Mouse (Mus musculus) thymus, postnatal 36 days (tissue): Measurements from ENCODE around the gene Cracr2b.

Experiments used
- DNase-seq, 2 experiments: peaks; one replicate each; pipeline ENCODE4 v3.0.0; 2022; ENCODE audit warnings: mixed read lengths in 2 of 2

Cracr2b gene

DNA sequence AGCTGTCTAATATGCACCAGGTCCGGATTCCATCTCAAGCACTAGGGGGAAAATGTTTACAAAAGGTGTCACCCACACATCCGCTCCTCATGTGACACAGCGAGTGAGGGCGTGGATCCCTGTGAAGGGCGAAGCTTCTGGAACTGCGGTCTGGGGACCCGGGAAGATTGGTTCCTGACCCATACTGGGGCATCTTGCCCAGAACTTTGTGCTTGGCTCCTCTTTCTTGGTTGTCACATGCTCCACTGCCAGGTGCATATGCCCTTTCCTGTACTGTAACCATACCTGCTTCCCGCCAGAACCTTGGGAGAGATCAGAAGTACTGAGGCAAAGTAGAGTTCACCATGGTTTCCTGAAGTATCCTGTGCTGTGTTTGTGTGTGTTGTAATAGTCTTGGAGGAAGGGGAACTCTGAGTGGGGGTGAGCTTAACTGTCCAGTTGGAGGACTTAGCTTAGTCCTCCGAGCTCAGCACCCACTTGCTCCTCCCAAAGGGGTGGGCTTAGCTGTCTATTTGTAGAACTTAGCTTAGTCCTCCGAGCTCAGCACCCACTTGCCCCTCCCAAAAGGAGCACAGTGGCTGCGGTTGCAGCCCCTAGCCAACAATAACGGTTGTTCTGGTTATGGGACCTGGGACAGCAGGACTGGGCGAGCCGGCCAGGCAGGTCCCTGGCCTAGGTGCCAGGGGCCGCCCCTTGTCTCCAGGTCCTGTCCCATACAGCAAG, at the start of gene Cracr2b:
TSS of gene Cracr2b (plus strand) at position 704 of the 723 bp plus-strand sequence.
- no peak for DNase-seq

DNA sequence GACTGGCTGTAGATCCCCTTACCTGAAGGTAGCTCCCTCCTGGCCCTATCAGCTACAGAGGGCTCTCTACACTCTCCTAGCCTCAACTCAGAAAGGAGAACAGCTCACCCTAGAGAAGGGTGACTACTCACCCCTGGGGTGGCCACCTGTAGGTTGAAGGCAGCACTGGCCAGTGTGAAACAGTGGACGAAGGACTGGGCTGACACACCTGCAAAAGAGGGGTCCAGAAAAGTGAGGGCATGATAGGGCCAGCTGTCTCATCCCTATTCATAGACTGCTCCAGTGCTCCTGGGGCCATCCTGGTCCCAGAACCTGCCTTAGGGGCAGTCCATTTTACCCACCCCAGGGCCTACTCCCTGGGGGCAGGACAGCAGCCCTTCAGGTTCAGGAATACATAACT, 49.2 kb upstream of the Cracr2b start:
- peak in 1 of 2 experiments; percentile 8 for DNase-seq

DNA sequence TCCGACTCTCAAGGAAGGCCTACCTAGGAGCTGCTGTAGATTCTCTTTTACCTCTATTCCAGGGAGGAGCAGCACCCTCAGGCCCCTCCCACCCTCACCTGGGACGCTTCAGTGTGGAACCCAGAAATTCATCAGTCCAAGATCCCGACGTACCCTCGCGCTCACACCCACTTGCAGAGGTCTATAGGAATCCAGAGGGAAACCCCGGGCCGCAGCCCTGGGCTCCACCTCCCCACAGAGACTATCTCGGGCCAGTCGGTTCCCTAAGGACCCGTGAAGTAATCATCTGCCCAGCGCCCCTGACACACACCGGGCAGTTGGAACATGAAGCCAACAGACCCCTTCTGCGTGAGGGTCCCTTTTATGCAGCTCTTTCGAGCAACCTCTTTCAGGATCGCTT, 47.6 kb upstream of the Cracr2b start:
- peak; percentile 16 to 37 for DNase-seq

DNA sequence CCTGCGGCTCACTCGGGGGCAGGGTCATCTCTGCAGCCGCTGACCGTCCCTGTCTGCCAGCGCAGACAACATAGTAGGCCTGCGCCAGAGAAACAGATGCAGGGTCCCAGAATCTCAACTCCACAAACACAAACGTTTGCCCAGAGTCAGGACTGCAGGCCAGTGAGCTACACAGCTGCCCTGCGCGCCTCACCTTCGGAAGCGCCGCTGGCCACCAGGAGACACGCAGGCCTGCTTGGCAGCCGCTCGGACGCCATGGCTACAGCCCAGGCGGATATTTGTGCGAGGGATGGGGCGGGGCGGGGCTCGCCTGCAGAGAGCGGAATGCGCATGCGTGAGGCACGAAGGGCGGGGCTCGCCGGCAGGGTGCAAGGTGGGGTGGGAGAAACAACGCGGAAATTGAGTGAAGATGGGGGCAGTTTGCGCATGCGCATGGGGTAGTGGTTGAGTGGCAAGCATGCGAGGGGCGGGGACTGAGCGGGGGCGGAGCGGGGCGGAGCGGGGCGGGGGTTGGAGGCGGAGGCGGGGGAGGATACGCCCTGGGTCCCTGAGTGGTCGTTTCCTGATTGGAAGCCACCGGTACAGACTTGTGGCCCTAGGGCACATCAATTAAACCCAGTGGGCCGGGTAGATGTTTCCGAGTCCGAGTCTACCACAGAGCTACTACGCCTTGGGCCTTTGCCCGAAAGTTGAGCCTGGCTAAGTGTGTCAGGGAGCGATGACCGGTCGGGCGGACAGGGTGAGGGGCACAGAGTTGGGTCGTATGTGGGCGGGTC, 46.9 kb upstream of the Cracr2b start, which contains the start of gene Gatd1:
TSS of gene Gatd1 (minus strand) at position 328 of the 776 bp plus-strand sequence.
- DNase-seq: peak; percentile 99 to 100

DNA sequence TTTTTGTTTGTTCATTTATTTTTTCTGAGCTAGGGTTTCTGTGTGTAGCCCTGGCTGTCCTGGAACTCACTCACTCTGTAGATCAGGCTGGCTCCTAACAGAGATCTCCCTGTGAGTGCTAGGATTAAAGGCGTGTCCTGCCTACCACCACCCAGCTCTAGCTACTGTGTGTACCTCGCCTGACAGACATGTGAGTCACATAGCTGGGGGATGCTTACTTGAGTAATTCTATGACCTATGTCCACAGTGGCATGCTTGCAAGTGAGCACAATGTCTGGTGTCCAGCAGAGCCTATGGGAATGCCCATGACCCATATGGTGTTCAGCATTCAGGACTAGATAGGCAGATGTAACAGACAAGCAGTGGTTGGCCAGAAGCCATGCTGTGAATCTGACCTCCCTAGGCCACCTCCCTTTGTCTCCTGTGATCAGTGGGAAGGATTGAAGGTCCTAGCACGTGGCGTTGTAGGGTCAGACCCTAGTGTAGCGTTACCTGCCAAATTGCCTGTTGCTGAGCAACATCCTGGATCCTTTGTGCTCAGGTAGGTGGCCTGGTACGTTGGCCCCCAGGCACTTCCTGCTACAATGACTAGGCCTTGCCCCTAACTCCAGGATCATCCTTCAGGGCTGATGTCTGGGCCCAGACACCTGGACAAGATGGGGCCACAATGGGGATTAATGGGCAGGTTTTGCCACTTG, 44.6 kb upstream of the Cracr2b start:
- peak in 1 of 2 experiments; percentile 6 for DNase-seq

DNA sequence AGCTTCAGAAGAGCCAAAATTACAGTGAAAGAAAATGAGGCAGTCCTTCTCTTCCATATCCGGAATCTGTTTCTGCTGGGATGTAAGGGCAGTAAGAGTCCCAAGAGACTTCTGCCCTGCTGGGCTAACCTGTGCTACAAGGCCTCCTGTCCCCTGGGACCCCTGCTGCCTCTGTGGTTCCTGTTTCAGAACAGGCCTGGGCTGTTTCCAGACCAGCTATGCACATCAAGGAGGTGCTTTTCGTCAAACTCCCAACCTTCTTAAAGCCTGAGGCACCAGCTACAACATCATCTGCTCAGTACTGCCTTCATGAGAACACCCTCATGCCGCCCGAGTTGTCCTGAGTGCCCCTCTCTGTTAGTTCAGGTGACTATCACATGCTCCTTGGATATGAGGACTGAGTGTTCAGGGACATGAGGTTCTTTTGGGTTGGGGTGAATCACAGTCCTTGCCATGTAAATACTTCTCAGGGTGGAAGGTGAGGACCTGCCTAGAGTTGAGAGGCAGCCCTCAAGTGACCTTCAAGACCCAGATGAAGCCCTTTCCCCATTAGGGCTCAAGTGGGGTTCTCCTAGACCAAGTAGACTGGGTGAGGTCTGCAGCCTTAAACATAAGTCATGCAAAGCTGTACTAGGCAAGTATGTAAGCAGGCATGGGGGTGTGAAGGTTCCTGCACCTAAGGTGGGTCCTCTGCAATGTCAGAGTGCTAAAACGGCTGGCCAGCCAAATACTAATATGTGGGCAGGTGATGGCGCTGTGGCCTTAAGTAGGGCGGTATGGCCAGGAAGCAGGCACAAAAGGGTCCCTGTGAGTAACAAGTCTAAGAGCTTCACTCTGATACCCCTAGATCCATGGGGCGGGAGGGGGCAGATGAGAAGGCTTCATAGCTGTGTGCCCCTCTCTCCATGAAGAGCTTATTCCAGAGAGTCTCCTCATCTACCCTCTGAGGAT, 42.9 kb upstream of the Cracr2b start:
- DNase-seq: no peak

DNA sequence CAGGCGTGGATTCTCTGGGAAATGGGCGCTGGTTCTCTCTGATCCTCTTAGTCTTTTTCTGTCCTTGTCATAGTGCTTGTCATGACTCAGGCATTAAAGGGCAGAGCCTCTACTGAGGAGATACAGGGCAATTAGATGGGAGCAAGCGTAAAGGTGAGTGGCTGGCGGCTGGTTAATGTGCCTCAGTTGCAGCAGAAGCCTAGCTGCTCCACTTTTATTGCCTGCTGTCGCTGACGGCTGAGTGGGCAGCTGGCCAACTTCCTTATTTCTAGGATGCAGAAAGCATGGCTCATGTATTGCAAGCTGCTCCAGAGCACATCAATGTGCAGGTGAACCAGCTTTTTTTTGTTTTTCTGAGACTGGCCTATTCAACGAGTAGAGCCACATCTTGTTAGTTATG, 41.9 kb upstream of the Cracr2b start:
- DNase-seq: no peak

DNA sequence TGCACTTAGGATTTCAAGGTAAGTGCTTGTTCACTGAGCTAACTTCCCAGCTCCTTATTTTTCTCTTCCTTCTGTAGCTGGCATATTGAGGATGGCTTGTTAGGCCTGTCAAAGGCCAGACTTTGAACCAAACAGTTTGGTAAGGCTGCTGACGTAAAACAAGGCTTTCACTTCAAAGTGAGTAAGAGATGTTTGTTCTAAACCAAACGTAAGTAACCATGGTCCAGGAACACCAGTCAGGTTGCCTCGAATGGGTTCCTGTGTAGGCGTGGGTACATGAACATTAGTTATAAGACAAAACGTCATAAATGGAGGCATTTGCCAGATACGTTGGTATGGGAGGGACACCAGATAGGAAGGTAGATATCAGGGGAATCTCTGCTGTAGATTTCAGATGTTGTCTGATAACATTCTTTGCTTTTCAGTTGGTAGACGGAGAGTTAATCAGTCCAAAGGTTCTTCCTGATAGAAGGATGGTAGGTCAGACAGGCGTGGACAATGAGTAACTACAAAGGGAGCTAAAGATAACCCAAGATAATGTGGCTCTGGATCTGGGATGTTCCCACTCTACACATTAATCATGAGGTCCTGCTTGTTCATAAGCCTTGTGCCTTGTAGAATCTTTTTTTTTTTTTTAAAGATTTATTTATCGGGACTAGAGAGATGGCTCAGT, 40.7 kb upstream of the Cracr2b start:
- DNase-seq: no peak

DNA sequence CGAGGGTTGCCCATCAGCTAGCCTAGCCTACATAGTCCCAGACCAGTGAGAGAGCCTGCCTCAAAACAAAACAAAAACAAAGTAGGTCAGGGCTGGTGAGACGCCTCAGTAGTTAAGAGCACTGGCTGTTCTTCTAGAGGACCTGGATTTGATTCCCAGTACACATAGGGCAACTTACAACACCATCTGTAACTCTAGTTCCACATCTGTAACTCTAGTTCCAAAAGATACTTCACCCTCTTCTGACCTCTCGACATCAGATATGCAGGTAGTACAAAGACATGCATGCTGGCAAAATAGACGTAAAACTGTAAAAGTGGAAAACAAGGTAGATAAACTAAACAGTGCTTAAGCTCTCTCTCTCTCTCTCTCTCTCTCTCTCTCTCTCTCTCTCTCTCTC, 37.1 kb upstream of the Cracr2b start:
- DNase-seq: no peak

DNA sequence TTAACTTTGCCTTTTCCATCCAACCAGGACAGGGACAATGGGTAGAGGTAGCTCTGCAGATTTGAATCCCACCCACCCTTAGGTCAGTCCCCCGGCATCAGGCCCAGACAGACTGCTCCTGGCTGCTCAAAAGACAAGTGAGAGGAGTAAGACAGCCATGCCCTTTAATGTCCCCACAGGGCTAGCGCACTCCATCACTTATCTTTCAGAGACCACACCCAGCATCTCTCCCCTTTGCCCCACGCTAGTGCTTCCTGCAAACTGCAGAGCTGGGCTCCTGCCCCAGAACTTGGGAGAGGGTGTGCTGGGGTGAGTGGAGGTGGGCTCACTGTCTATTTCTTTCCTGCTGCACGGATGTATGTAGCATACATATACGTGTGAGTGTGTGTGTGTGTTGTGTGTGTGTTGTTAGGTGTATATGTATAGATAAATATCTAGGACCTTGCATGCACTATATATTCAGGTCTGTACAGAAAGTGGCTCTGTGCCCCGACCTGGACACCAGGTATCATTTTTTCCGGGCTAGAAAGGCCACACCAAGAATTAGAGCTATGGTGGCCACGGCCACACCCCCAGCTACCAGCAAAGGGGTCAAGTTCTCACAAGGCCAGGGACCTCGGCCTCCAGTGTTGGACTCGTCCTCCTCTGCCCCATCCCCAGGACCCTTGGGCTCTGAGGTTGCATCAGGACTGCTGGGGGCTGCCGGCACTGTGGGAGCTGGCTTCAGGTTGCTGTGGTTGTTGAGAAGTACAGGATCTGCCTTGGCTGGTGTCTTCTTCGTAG, 33.8 kb upstream of the Cracr2b start:
- no peak for DNase-seq

DNA sequence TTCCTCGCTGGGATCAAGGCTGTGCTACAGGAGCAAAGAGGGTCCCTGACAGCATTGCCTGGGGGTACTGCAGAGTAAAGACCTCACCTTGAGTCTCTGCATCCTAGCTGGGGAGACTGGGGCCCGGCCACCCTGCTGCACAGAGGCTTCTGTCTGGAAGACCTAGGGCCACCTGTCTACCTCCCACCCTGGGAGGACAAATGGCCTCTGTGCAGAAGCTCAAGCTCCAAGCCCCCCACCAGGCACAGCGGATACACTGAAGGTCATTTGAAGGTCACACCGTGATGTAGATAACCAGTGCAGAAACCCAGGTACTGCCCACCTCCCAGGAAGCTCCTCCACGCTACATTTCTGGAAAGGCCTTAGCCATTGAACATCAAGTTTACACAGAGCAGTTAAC, 32.2 kb upstream of the Cracr2b start:
- no peak for DNase-seq

DNA sequence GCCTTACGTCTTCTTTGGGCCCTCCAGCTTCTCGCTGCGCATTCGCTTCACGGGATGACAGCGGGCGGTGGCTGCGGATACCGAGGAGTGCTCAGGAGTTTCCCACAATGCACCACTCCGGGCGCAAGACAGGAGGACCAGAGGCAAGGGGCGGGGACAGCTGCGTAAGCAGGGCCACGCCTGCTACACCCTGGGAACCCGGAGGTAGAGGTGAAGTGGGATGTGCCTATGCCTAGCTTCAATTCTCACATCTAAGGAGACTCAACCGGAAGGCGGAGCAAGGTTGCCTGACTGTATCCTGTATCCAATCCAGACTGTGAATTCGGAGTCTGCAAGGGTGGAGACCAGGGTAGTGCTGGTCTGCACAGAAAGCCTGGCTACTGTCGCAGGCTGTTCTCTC, 31.6 kb upstream of the Cracr2b start, which contains the start of gene Cend1:
TSS of gene Cend1 (minus strand) at position 182 of the 400 bp plus-strand sequence.
- DNase-seq: peak in 1 of 2 experiments; percentile 20

DNA sequence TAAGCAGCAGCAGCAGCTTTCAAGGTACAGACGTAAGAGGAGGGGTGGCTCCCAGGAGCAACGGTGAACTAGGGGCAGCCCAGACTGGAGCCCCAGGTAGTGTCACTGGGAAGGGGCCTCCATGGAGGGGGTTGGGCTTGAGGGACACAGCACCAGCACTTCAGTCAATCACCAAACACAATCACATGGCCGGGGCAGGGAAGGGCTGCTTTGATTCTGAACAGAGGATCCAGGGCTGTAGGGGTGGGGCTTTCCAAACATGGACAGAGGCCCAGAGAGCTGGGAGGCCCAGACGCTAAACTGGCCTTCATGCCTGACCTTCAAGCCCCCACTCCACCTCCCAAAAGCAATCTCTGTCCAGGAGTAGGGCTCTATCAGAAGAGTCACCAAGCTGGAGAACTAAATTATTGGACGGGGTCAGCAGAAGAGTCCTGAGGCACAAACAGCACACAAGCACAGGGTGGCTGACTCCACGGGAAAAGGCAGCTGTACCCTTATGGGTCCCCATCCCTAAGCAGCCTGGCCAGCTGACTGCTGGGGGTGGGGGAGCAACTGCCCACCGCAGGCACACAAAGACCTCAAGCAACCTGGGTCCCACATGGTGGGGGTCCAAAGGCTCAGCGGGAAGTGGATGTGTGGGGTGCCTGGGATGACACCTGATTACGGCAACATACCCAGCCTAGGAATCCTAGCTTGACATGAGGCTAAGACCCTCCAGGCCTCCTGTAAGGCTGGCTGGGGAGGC, 30.9 kb upstream of the Cracr2b start:
- DNase-seq: peak in 1 of 2 experiments; percentile 5

DNA sequence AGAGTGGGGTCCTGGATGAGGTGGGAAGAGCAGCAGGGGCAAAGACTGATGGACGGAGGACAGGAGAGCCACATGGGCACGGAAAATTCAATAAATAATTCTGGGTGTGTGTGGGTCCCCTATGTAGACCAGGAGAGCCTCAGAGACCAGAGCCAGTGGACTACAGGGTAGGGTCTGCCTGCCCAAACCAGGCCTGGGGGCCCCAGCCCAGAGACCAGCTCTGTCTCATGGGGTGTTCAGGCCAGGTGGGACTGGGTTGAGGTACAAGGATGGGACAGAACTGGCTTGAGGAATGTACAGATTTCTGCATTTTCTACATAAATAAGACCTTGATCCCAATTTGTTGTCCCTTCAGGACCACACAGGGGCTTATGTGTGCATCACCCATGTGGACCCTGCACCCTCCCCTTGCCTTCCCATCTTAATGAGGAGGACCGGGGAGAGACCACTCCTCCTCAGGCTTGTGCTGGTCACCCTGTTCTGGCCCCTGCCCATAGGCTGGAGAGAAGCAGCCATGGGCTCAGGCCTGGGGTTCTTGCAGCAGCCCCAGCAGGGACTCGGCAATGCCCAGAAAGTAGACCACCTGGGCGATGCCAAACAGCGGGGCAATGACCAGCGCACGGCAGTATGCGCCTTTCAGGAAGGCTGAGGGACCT, 30.2 kb upstream of the Cracr2b start:
- no peak for DNase-seq

DNA sequence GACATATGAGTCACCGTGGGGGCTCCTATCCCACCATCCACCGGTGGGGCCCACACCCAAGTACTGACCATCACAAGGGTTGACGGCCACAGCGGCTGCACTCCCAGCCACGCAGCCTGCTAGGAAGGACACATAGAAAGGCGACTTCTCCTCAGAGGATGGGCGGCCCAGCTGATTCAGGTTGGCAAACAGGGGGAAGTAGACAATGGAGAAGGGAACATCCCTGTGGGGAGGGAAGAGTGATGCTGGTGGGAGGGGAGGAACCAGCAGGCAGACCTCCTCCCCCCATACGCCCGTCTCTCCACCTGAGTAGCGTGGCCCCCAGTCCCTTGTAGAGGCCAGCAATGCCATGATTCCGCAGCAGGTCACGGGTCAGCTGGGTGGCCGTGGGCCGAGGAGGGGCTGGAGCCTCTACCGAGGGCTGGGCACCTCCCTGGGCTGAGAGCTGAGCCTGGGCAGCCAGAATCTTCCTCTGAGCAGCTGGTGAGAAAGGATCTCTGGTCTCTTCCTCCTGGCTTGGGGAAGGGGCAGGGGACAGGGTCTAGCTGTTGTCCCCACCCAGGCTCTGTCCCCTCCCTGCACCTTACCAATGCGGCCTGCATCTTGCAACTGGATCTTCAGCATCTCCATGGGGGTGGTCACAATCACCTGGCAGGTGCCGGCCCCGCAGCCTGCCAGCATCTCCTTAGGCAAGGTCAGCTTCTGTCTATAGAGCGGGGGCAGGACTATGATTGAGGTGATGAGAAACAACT, 29.3 kb upstream of the Cracr2b start:
- DNase-seq: no peak

DNA sequence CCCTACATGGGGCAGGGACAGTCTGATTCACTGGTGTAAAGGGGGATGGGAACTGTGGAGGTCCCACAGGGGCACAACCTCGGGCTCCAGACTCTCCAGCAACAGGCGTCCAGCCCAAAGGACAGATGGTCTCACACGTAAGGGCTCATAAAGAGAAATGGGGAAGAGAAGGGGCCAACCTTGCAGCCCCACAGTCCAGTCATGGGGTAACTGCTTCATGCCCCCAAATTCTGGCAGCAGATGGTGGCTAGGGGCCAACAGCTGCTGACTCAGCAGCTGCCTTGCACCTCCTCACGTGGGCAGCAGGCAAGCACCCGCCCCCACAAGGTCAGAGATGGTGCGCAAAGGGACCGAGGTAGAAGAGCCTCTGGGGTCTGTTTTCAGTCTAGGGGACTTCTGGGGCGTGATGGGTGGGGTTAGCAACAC, 28.7 kb upstream of the Cracr2b start:
- no peak for DNase-seq

DNA sequence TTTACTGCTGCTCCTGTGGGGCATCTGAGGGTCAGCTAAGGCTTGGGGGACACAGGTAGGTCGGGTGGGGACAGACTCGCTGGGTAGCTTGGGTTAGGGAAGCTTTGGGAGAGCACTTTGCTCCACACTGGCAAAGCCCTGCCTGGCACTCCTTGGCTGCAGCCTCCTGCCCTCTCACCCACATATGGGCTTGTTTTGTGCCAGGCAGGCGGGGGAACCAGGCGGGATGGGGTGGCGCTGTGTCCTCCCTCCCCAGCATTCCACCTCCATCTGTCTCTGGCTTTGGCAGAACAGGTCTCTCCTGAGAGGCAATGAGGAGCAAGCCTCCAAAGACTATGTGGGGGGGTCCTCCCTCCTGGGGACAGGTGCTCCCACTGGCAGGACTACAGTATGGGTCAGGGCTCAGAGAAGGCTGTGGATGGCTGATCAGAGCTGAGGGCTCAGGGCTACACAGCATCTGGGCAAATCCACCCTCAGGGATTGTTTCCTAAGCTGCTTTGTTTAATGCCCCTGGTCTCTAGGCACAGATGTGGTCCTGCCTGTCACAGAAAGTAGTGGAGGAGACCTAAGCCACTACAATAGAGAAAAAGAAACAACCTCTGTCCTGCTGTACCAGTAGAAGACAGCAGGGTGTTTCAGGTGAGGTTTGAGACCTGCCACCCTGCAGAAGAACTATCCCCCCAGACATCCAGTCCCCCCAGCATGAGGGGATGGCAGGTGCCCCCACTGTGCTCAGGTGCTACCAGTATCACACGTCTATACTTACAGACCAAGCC, 28.0 kb upstream of the Cracr2b start:
- DNase-seq: peak in 1 of 2 experiments; percentile 9
